Mouse (Mus musculus) activated CD4-positive, CD25-positive, alpha-beta regulatory T cell, adult 4 months (primary cell): ENCODE results near the gene Erg. TPM values are rescaled to one million over a fixed set of nuclear protein-coding genes. Genes with fewer than 3 reads are reported as not detected.

Source experiments
- ATAC-seq: one replicate; pipeline ENCODE4 v1.8.0; 2017
- polyA plus RNA-seq, 2 experiments: library from polyadenylated mRNA; unstranded; fragments of 100-300 nt; shearing (Covaris generic); gene quantifications; one replicate each; pipeline ENCODE4 v1.2.1; 2017

Gene Erg
- polyA plus RNA-seq, 2 experiments from 2014 or later: not detected

DNA sequence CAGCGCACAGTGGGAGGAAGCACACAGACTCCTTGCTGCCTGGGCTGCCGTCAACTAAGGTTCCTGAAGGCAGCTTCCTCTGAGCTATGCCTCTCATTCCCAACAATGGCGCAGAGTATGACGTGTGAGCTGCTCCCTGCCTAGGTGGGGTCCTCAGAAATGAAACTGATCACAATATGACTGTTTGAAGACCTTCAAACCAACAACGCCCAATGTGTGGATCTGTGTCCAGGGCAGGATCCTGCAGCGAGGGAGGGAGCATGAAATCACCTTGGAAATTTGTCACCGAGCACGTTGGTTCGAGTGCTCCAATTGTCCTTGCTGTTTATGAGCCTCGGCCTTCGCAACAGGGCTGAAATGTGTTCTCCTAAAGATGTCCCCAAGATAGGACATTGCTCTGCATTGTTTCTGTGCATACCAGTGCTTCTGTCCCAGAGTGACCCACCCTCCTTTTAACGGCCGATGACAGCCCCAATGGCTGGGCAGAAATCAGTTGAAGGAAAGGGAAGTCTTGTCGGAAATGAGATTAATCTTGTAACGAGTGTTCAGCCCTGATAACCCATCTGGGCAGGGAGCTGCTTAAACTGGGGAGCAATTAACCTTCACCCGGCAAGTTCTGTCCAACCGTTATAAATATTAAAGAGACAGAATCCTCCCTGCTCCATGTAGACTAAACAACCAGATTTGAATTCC, 147.4 kb downstream of the Erg start:
- no peak for ATAC-seq

- no peak for ATAC-seq
Observed at GRCm38 (mm10) chr16:95436611-95437010, 149.8 kb downstream of the Erg start.

GRCm38 (mm10) chr16:95436051-95436450, 150.3 kb downstream of the Erg start:
- no peak for ATAC-seq

DNA sequence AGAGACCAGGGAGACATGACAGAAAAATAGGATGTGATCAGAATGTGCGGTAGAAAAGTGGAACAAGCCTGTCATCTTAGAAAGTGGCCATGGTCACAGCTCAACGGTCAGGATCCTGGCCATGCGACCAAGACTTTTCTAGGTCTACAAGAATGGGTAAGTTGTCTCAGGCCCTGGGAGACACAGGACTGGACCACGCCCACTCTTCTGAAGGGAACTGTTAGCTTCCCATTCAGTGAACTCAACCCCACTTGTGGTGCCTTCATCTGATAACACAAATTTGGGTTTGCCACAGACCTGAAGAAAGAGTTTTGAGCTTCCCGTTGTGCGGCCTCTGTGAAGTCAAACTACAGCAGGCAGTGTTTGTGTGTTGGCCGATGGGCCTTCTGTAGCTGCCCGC, 152.0 kb downstream of the Erg start:
- ATAC-seq: no peak

DNA sequence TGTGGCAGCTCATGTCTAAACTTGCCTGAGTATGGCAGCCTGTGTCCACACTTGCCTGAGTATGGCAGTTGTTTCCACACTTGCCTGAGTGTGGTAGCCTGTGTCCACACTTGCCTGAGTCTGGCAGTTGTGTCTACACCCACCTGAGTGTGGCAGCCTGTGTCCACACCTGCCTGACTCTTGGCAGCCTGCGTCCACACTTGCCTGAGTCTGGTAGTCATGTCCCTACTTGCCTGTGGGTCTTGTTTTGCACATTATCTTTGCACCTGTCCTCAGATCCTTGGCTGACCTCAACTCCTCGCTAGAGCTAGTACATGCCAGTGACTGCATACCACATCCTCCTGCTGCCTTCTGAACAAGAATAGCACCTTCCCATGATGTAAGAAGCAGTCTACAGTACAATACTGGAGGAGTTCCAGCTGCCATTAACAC, 153.8 kb downstream of the Erg start:
- ATAC-seq: no peak

GRCm38 (mm10) chr16:95429851-95430250, 156.5 kb downstream of the Erg start:
- no peak for ATAC-seq

GRCm38 (mm10) chr16:95428239-95428638, 158.2 kb downstream of the Erg start:
- no peak for ATAC-seq

DNA sequence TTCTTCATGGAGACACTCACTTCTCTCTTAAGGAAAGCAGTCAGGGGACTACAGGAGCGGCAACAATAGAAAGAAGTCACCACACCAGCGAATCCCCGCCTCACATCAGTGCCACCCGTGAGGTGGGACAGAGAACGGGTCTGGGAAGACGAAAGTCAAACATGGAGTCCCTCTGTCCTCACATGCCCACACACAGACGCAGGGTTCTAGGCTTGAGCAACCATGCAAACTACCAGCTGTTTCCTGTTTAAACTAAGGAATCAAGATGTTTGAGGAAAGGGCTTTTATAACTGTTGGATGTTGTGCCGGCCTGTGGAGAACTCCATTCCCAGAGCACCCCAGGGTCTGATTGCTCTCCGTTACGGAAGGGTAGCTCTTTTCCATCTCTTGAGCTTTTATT, 158.9 kb downstream of the Erg start:
- ATAC-seq: no peak

DNA sequence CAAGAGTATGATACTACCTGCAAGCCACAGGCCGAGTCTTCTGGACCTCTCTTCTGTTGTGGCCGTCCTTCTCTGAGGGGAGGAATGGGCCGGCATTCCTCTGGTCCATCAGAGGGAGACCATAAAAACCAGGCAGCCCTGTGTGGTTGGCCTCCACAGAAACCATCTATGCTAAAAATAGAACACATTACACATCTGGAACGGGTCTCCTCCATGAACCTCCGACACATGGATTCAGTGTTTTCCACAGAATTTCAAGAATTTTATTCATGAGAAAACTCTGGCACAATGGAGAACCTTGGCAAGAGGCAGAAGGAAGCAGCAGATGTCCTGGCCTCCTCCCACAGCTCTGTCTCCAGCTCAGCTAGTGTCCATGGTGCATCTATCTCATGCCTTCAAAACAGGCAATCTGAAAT, 163.7 kb downstream of the Erg start:
- no peak for ATAC-seq

DNA sequence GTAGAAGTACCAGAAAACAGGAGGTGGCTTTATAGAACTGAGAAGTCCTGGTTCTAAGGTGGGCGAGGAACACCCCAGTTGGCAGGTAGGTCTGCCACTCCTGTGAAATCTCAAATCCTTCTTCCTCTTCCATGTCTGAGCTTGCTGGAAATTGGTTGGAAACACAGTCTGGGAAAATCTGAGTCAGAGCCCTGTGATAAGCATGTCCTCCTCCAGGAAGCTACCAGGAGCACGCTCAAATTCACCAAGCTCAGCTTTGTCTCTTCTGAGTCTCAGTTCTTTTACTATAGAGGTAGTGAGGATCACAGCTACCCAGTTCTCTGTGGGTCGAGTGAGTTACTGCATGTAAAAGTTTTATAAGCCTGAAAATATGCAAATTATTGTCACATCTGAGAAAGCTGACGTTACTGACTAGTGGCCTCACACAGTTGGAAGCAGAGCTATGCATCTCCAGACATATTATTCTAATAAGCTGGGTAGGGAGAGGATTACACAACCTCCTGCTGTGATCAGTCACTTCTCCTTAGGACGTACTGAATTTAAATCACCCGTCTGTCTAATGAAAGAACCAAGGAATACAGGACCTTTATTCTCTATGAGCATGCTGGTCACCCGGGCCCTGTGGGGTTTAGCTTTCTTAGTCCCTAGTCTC, 165.0 kb downstream of the Erg start:
- ATAC-seq: no peak

DNA sequence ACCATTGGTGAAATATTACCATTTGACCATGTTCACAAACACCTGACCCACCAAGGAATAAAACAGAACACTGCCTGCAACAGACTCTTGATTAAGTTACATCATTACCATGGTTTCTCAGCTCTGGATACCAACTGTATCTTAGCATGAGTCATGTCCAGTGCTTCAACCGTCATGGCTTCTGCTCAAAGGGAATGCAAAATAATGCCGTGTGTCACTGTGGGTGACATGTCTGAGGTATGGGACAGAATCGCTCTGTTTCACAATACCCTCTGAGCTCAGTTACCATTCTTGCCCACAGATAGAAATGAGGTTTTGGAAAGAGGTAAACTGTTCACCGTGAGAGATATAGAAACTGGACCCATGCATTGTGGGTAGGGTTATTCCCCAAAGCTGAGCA, 170.5 kb downstream of the Erg start:
- ATAC-seq: no peak

GRCm38 (mm10) chr16:95415372-95415771, 171.0 kb downstream of the Erg start:
- no peak for ATAC-seq

- ATAC-seq: no peak
Observed at GRCm38 (mm10) chr16:95413401-95413959, 172.9 kb downstream of the Erg start.

GRCm38 (mm10) chr16:95408096-95408495, 178.3 kb downstream of the Erg start:
- no peak for ATAC-seq

DNA sequence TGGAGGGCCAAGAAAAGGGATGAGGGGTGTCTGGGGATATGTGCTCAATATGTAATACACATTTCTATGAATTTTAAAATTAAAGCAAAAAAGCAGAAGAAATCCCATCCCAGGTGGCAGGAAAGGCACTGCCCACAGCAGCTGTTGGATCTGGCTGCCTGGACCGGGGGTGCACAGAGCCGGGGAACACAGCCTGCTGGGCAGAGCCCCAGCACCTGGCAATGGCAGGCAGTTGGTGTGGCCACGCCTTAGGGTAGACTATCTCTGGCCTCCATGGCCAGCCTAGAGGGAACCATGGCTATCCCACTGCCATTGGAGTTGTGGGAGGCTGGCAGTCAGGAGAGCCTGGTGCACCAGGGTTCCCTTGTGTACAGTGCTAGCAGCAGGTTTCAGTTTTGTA, 180.9 kb downstream of the Erg start:
- no peak for ATAC-seq

- ATAC-seq: no peak
Observed at GRCm38 (mm10) chr16:95403453-95403852, 182.9 kb downstream of the Erg start.

- ATAC-seq: no peak
Observed at GRCm38 (mm10) chr16:95401869-95402268, 184.5 kb downstream of the Erg start.

DNA sequence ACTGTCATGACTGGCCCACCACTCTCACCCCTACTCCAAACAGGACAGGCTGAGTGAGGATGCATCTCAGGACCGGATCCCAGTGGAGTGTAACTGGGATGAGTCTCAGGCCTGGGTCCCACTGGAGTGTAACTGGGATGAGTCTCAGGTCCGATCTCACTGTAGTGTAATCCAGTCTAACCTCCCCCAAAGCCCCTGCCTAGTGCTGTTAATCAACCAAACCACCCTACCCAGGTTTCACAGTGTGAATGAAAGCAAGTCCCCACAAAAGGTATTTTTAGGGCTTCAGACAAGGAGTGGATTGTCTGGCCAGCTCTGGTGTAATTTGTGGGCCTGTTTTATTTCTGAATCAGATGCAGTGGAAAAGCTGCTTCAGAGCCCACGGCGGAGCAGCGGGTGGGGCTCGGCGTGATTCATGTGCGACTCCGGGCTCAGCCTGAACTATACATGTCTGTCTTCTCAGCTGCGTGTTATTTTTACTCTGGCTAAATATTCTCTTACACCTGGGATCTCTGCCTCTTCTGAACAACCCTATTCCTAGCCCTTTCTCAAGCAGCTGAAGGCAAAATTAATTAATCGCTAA, 187.5 kb downstream of the Erg start:
- ATAC-seq: no peak

GRCm38 (mm10) chr16:95390787-95391186, 195.6 kb downstream of the Erg start:
- no peak for ATAC-seq

GRCm38 (mm10) chr16:95388811-95389529, 197.4 kb downstream of the Erg start:
- ATAC-seq: no peak

GRCm38 (mm10) chr16:95388292-95388691, 198.1 kb downstream of the Erg start:
- no peak for ATAC-seq

GRCm38 (mm10) chr16:95387008-95387407, 199.4 kb downstream of the Erg start:
- ATAC-seq: no peak
